Mouse (Mus musculus) CH12.LX (cell line): ENCODE data around the gene Tiam1.

Experiments used
- CHD2 ChIP-seq: IDR thresholded peaks from 2 replicates; pipeline ENCODE4 v1.6.1; 2011; ENCODE audit warnings: low read length, improper control_type of control experiment
- CTCF ChIP-seq, 2 experiments: IDR thresholded peaks in 1 of 2; conservative IDR thresholded peaks in 1 of 2; 2 replicates each; pipeline ENCODE4 v1.5.1; 2011 to 2012; ENCODE audit warnings: low read depth in 2 of 2, low read length in 2 of 2, improper control_type of control experiment in 1 of 2, inconsistent platforms in 1 of 2, mild to moderate bottlenecking in 1 of 2, moderate library complexity in 1 of 2
- E2F4 ChIP-seq: IDR thresholded peaks from 2 replicates; pipeline ENCODE4 v1.6.1; 2011; ENCODE audit warnings: low read depth, low read length, improper control_type of control experiment; ENCODE audit not compliant: insufficient replicate concordance
- EP300 ChIP-seq: IDR thresholded peaks from 2 replicates; pipeline ENCODE4 v1.6.1; 2011; ENCODE audit warnings: low read length, improper control_type of control experiment
- JUND ChIP-seq: conservative IDR thresholded peaks from 2 replicates; pipeline ENCODE4 v1.6.1; 2011; ENCODE audit warnings: low read depth, low read length, improper control_type of control experiment
- MAFK ChIP-seq: IDR thresholded peaks from 2 replicates; pipeline ENCODE4 v1.6.1; 2011; ENCODE audit warnings: low read length, improper control_type of control experiment; ENCODE audit not compliant: insufficient replicate concordance
- MAZ ChIP-seq: IDR thresholded peaks from 2 replicates; pipeline ENCODE4 v1.6.1; 2012; ENCODE audit warnings: low read depth, mild to moderate bottlenecking, inconsistent platforms, low read length, improper control_type of control experiment, moderate library complexity
- NRF1 ChIP-seq: IDR thresholded peaks from 2 replicates; pipeline ENCODE4 v1.6.1; 2014; ENCODE audit warnings: low read depth, mild to moderate bottlenecking, inconsistent platforms, low read length, improper control_type of control experiment, moderate library complexity
- POLR2A ChIP-seq: IDR thresholded peaks from 2 replicates; pipeline ENCODE4 v1.6.1; 2011; ENCODE audit warnings: low read depth, mild to moderate bottlenecking, improper control_type of control experiment, low read length
- POLR2AphosphoS2 ChIP-seq: IDR thresholded peaks from 2 replicates; pipeline ENCODE4 v1.6.1; 2011; ENCODE audit warnings: low read depth, low read length, improper control_type of control experiment
- SMC3 ChIP-seq: IDR thresholded peaks from 2 replicates; pipeline ENCODE4 v1.6.1; 2011; ENCODE audit warnings: low read depth, low read length, improper control_type of control experiment
- ZNF384 ChIP-seq: IDR thresholded peaks from 2 replicates; pipeline ENCODE4 v1.6.1; 2012; ENCODE audit warnings: low read depth, low read length, improper control_type of control experiment, inconsistent platforms

DNA sequence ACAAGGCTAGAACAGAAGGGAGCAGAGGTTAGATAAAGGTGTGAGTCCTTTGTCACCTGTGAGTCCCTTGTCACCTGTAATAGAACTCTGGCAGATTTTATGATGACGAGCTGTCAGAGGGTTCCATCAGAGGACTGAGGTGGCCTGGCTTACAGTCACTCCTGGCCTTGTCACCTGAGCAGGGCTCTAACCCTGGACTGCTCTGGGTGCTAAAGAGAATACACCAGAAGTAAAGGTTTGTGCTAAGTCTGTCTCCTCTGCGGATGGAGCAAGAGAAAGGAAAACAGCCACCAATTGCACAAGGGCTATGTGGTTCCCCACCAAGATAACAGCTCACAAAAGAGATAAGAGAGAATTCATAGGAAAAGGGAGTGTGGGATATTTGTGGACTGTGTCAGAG, 404.0 kb downstream of the Tiam1 start:
- no peak for TF ChIP-seq JUND
- TF ChIP-seq CTCF (conservative IDR thresholded peaks at IDR 0.05 in 1 of 2, IDR thresholded peaks at IDR 0.05 in 1 of 2; ENCODE audit: low read depth in 2 of 2, low read length in 2 of 2) = no peak
- TF ChIP-seq POLR2A = no peak
- TF ChIP-seq NRF1 = no peak
- no peak for TF ChIP-seq SMC3
- TF ChIP-seq MAFK = no peak
- no peak for TF ChIP-seq EP300
- TF ChIP-seq CHD2 = no peak
- TF ChIP-seq ZNF384 = no peak
- TF ChIP-seq E2F4 = no peak
- no peak for TF ChIP-seq MAZ
- TF ChIP-seq POLR2AphosphoS2 = no peak
